Mouse (Mus musculus): Measurements from ENCODE around the gene Slfn8. TPM values are rescaled to one million over a fixed set of nuclear protein-coding genes. Genes with fewer than 3 reads are reported as not detected.

The Slfn8 gene
- polyA plus RNA-seq (2014; fragmentation: Illumina TruSeq; extraction: RNeasy Lipid Tissue Mini Kit (QIAGEN cat#74804); ENCODE audit: low replicate concordance) = 6.9 TPM

DNA sequence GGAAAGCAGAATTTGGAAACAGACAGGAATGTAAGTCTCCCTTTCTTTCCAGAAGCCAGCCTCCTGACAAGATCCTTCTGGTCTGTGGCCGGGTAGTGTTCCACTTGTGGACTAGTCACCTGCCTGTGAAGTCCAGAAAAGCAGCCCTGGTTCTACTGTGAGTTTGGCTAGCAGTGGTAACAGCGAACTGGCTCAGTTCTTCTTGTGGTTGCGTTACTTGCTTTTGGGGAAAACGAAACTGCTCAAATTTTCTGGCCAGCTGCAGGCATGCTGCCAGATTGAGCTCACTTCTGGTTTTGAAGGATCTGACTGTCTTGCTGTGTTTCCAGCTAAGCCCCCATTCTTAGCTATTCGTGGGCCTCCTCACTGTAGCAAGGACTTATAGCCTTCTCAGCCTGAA is at the start of gene Slfn8:
TSS of gene Slfn8 (minus strand) at position 190 of the 400 bp plus-strand sequence.

DNA sequence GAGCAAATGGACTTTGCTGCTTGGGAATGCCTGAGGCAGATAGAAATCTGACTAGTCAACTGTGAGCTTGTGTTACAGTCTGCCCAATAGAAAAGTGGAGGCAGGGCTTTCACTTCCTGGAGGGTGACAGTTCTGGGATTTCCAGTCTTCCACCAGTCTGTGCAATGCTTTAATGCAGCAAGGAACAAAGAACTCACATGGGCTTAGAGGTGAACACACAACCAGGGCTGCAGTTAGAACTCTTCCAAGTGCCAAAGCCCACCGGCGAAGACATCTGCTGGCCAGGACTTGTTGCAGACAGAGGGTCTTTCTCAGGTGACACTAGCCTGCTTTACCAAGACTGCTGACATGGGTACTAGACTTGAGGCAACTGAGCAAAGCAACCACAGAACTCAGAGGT is 44.3 kb upstream of the Slfn8 start, which contains the start of gene Slfn2:
TSS of gene Slfn2 (plus strand) at position 167 of the 400 bp plus-strand sequence.

DNA sequence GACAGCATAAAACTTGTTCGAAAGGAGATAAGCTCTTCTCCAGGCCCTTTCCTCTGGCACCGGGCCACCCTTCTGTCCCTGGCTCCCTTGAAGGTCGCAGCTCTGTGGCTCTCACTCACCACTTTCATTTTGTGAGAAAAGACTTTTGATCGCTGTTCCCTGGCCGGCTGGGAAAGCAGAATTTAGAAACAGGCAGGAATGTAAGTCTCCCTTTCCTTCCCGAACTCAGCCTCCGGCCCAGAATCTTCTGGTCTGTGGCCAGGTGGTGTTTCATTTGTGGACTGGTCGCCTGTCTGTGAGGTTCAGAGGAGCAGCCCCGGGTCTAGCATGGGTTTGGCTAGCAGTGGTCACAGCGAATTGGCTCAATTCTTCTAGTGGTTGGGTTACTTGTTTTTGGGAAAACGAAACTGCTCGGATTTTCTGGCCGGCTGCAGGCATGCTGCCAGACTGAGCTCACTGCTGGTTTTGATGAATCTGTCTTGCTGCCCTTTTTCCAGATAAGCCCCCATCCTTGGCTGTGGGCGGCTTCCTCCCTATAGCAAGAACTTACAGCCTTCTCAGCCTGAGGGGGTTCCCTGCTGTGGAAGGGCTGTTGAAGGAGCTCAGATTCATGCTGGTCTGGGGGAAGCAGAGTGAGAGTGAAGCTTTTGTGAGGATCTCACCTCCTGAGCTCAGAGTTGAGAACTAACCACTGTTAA is 29.0 kb downstream of the Slfn8 start, which contains the start of gene Slfn9:
TSS of gene Slfn9 (minus strand) at position 362 of the 698 bp plus-strand sequence.

Other genes starting within 250 kb of the Slfn8 start
- gene Lig3, start 239.7 kb downstream of the Slfn8 start, polyA plus RNA-seq (2014; fragmentation: Illumina TruSeq; extraction: RNeasy Lipid Tissue Mini Kit (QIAGEN cat#74804); ENCODE audit: low replicate concordance) = 17.4 TPM
- 10.2 TPM for gene Rffl, start 149.6 kb downstream of the Slfn8 start, polyA plus RNA-seq (2014; fragmentation: Illumina TruSeq; extraction: RNeasy Lipid Tissue Mini Kit (QIAGEN cat#74804); ENCODE audit: low replicate concordance)
- gene Rad51d, start 130.2 kb downstream of the Slfn8 start, polyA plus RNA-seq (2014; fragmentation: Illumina TruSeq; extraction: RNeasy Lipid Tissue Mini Kit (QIAGEN cat#74804); ENCODE audit: low replicate concordance) = 4.3 TPM
- gene Fndc8, start 128.7 kb downstream of the Slfn8 start, polyA plus RNA-seq (2014; fragmentation: Illumina TruSeq; extraction: RNeasy Lipid Tissue Mini Kit (QIAGEN cat#74804); ENCODE audit: low replicate concordance) = not detected
- 3.4 TPM for gene Nle1, start 112.4 kb downstream of the Slfn8 start, polyA plus RNA-seq (2014; fragmentation: Illumina TruSeq; extraction: RNeasy Lipid Tissue Mini Kit (QIAGEN cat#74804); ENCODE audit: low replicate concordance)
- 0.59 TPM for gene Unc45b, start 110.3 kb downstream of the Slfn8 start, polyA plus RNA-seq (2014; fragmentation: Illumina TruSeq; extraction: RNeasy Lipid Tissue Mini Kit (QIAGEN cat#74804); ENCODE audit: low replicate concordance)
- gene Slfn5, start 69.5 kb downstream of the Slfn8 start, polyA plus RNA-seq (2014; fragmentation: Illumina TruSeq; extraction: RNeasy Lipid Tissue Mini Kit (QIAGEN cat#74804); ENCODE audit: low replicate concordance) = 14.2 TPM
- gene Slfn9, start 29.0 kb downstream of the Slfn8 start, polyA plus RNA-seq (2014; fragmentation: Illumina TruSeq; extraction: RNeasy Lipid Tissue Mini Kit (QIAGEN cat#74804); ENCODE audit: low replicate concordance) = 36.9 TPM
- gene Slfn2, start 44.3 kb upstream of the Slfn8 start, polyA plus RNA-seq (2014; fragmentation: Illumina TruSeq; extraction: RNeasy Lipid Tissue Mini Kit (QIAGEN cat#74804); ENCODE audit: low replicate concordance) = 14.3 TPM
- gene Slfn1, start 96.0 kb upstream of the Slfn8 start, polyA plus RNA-seq (2014; fragmentation: Illumina TruSeq; extraction: RNeasy Lipid Tissue Mini Kit (QIAGEN cat#74804); ENCODE audit: low replicate concordance) = 1.0 TPM
- gene Slfn4, start 154.4 kb upstream of the Slfn8 start, polyA plus RNA-seq (2014; fragmentation: Illumina TruSeq; extraction: RNeasy Lipid Tissue Mini Kit (QIAGEN cat#74804); ENCODE audit: low replicate concordance) = 17.2 TPM
- 2.4 TPM for gene Slfn3, start 170.5 kb upstream of the Slfn8 start, polyA plus RNA-seq (2014; fragmentation: Illumina TruSeq; extraction: RNeasy Lipid Tissue Mini Kit (QIAGEN cat#74804); ENCODE audit: low replicate concordance)